Mouse (Mus musculus) adrenal gland, postnatal 4 days (tissue): ENCODE results near the gene Smagp. TPM values are rescaled to one million over a fixed set of nuclear protein-coding genes. Genes with fewer than 3 reads are reported as not detected.

Experiments
- DNase-seq, 2 experiments: peaks; one replicate each; pipeline ENCODE4 v3.0.0; 2021 to 2022; ENCODE audit warnings: low spot score in 2 of 2, mixed read lengths in 2 of 2
- total RNA-seq, 2 experiments: library from RNA; stranded (reverse); gene quantifications; 2 replicates each; pipeline ENCODE4 v1.2.3; 2021

Gene Smagp
- total RNA-seq, 2 experiments from 2014 or later, result 26.7 to 34.3 TPM

DNA sequence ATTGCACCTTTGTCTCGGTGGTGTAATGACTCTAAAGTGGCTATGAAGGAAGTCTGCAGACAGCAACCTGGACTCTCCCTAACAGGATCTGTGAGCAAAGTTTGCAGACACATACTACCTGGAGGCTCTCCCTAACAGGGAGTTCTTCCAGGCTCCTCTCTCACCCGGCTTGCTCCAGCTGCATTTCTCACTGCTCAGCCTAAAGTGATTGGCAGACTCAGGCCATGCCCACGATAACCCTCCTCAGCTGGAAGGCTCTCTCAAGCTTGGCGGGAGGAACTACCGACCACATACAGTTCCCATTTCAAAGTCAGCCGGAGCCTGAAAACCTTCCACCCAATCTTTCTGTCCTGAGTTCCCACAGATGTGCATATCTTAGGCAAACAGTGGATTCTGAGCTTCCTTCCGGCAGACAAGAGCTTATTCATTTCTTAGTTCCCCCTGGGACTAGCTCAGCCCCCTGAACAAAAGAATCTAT lies 29.5 kb upstream of the Smagp start:
- no peak for DNase-seq

DNA sequence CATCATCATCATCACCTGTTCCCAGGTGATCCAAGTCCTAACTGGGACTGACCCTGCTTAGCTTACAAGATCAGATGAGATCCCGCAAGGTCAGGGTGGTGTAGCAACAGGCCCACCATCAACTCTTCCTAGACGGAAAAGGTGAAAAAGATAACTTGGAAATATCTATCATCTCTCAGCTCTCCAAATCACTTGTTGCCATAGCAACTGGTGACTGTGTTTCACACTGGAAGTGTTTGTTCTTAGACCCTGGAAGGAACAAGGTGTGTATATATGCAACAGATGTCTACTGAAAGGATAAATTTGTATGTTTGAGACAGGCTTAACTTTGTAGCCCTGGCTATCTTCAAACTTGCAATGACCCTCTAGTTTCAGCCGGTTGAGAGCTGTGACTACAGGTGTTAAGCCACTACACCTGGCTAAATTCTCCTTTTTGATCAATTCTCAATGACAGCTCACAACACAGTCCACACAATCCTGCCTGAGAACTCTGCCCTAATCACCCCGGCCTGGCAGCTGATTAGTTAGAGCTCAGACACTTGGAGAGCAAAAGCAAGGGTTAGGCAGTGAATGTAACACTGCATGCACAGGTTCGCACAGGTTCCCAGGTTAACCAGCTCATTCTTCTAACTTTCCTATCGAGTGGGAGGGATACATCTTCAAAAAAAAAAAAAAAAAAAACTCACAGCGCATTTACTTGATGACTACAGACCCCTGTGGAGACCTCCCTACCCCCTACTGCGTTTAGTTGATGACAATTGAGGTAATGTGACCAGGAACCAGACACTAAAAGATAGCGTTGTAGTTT lies 28.9 kb upstream of the Smagp start:
- no peak for DNase-seq

- no peak for DNase-seq
Observed at GRCm38 (mm10) chr15:100664813-100665274, 28.1 kb upstream of the Smagp start.

GRCm38 (mm10) chr15:100660805-100661204 lies 24.1 kb upstream of the Smagp start:
- no peak for DNase-seq

GRCm38 (mm10) chr15:100660306-100660705 lies 23.6 kb upstream of the Smagp start:
- DNase-seq, result no peak

DNA sequence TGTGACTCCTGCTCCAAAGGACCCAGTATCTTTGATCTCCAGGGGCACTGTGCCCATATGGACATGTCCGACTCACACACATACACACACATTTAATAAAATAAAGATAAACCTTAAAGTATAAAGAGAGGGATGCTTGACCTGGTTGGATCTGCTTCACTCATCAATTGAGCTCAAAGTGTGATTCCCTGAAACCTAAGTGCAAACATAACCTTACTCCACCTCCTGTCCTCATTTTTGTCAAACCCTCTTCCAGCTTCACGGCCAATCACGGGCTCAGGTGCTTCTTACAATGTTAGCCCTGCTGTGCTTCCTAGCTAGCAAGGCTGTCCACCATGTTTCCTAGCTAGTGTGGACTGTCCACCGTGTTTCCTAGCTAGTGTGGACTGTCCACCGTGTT lies 18.5 kb upstream of the Smagp start:
- DNase-seq, result no peak

DNA sequence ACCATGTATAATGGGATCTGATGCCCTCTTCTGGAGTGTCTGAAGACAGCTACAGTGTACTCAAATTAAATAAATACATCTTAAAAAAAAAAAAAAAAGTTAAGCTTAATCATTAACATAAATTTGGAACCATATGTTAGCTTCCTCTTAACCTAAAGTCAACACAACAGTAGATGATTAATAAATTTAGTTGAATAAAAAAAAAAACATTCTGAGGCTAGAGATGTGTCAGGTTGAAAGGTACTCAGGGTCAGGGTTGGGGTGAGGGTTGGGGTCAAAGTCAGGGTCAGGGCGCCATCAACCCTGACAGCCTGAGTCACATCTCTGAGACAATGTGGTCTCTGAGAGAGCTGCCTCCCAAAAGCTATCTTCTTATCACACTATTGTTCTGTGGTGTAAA lies 17.5 kb upstream of the Smagp start:
- no peak for DNase-seq

- no peak for DNase-seq
Observed at GRCm38 (mm10) chr15:100651610-100652009, 14.9 kb upstream of the Smagp start.

GRCm38 (mm10) chr15:100650111-100650510 lies 13.4 kb upstream of the Smagp start:
- DNase-seq, result no peak

DNA sequence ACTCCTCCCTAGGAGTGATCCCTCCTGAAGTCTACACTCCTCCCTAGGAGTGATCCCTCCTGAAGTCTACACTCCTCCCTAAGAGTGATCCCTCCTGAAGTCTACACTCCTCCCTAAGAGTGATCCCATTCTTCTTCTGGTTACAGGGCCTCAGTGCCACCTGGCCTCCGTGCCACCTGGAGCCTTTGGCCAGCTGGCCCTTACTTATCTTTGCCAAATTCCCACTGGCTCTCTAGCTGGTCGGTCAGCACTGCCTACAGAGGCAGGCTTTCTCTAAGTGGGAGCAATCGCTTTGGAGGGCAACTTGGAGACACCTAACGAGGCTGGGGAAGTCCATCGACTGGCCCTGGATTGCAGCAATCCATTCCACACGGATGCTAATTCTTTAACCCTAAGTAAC lies 9.4 kb upstream of the Smagp start:
- DNase-seq, result no peak

GRCm38 (mm10) chr15:100642451-100642850 lies 5.7 kb upstream of the Smagp start:
- no peak for DNase-seq

- DNase-seq, result no peak
Observed at GRCm38 (mm10) chr15:100641226-100641810, 4.6 kb upstream of the Smagp start.

DNA sequence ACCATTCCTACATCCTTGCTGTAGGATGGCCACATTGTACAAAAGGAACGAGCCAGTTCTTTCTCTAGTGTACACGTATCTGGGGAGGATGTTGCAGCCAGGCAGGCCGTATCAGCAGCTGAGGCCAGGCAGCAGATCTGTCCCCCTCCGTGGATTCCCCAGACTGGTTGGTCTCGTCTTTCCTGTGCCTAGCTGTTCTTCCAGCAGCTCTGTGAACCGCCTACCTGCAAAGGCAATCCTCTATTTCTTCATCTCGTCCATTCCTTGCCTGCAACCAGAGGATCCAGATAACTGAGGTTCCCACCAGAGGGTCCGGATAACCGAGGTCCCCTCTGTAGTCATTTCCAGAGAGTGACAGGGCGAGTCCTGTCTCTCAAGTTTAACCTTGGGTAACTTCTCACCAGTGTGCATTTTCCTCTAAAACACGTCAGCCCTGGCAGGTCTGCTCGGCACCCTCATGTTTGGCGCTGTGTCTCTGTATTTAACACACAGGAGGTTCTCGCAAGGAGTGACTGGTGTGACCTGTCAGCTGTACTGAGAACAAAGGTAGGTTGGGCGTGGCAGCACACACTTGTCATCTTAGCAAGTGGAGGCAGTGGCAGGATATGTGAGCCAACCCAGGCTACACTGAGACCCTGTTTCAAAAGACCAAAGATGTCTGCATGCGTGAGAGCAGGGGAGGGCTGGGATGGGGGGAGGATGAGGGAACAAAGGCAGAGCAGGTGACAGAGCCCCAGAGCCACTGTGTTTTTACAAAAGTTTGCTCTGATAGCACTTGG lies 3.4 kb upstream of the Smagp start:
- DNase-seq, result no peak

- DNase-seq, result peak in 1 of 2 experiments; percentile 46
Observed at GRCm38 (mm10) chr15:100637661-100638060, 921 bp upstream of the Smagp start.

GRCm38 (mm10) chr15:100635851-100636645 lies 692 bp downstream of the Smagp start:
- DNase-seq, result no peak

GRCm38 (mm10) chr15:100635239-100635638 lies 1.5 kb downstream of the Smagp start:
- no peak for DNase-seq

- no peak for DNase-seq
Observed at GRCm38 (mm10) chr15:100633341-100633740, 3.4 kb downstream of the Smagp start.

DNA sequence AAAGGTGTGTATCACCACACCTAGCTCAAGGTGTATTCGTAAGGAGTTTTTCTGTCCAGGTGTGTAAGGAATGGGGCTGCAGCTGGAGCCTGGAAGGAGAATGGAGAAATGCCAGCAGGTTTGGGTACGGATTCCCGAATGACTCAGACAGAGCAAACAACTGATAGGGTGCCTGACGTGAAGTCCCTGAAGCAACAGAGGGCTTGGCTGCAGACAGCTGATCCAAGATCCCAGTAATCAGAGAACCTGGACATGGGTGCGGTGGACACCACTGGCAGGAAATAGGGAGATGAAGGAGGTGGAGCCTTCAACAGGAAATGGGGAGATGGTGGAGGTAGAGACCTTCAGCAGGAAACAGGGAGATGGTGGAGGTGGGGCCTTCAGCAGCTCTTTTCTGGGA lies 4.4 kb downstream of the Smagp start:
- DNase-seq, result no peak

DNA sequence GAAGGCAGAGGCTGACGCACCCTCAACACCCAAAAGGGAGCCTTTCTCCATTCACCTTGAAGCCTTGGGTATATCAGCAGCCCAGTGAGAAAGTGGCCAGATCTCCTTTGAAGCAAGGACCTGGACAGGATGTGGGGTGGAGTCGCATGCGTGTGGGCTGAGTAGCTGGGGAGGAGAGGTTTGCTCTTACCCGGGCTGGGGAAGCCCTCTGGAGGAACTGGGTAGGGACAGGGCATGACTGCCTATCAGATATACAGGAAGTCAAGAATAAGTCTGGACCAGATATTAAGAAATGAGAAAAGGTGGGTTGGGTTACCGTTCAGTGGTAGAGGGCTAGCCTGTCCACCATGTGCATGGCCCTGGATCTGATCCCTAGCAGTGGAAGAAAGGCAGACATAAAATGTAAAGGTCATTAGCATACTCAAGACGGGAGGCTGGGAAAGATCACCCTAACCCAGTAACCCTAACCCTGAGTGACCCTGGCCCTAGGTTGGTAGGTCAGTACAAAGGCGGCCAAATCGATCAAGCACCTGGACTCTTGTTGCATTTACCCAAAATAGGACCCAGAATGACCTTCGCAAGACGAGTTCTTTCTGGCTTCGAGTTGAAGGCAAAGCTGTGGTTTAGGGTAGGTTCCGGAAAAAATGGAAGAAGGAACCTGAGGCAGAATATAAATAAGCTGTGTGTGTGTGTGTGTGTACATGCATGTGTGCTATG lies 5.1 kb downstream of the Smagp start:
- DNase-seq, result no peak

GRCm38 (mm10) chr15:100630126-100630525 lies 6.6 kb downstream of the Smagp start:
- no peak for DNase-seq
